In the genomic region with DNA sequence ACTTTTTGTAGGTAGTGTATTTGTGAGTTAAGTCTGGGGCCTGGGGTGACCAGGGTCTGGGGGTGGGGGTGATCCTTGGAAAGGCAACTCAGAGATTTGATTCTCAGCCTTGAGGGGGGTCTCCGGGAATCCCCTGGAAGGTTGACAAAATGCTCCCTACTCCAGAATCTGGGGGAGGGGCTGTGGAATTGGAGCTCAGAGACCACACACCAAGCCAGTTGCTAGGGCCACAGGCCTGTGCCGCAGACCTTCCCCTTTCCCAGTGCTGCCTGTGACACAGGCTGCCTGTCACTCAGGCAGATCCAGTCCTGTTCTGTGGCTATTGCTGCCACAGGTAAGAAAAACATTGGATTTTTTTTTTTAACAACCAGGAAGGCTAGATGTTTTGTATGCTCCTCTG, we compare ENCODE assay signal across 17 mouse cellular contexts.
DNase-seq lines count a peak whose midpoint lies in the region; ATAC-seq and TF ChIP-seq lines count a peak whose summit lies in the region.
"Had no signal": no experiment of that assay in that cellular context is flagged by ENCODE, and none has a peak within 500 bp of the region (broad histone marks: within the 10 kb centered on the region; RNA-seq: fewer than 3 reads in every experiment).

No protein-coding gene starts in this region.

- peak; percentile 51 for DNase-seq in hindbrain, embryonic 10.5 days (ENCODE audit: low spot score)
- no peak for DNase-seq in midbrain, embryonic 11.5 days (ENCODE audit: low spot score, missing footprints)
- peak; percentile 53 for DNase-seq in hindbrain, postnatal 0 days (ENCODE audit: low spot score)
- peak; percentile 72 for DNase-seq in retina, postnatal 1 day
- DNase-seq in left cerebral cortex, adult 18-20 months (ENCODE audit: low spot score in 2 of 2): no peak
- no peak for DNase-seq in neural tube, embryonic 10.5 days (ENCODE audit: extremely low spot score, low spot score)
- DNase-seq: cerebellum, postnatal 36 days; kidney, adult 9 months; right cerebral cortex, postnatal 25 days; thymus, adult 18-20 months had no signal

- no peak overlapping the region for H3K9ac ChIP-seq in hindbrain, embryonic 13.5 days
- no peak overlapping the region for H3K9ac ChIP-seq in midbrain, embryonic 11.5 days (ENCODE audit: low read length)
- H3K9ac ChIP-seq in midbrain, embryonic 15.5 days: no peak overlapping the region
- H3K9ac ChIP-seq in hindbrain, postnatal 0 days (replicated peaks; ENCODE audit: low read length): no peak overlapping the region
- H3K9ac ChIP-seq: heart, embryonic 13.5 days; neural tube, embryonic 13.5 days had no signal

- peak overlapping the region; percentile 16; the same call in 1 of the 2 replicates for H3K27ac ChIP-seq in hindbrain, embryonic 10.5 days
- H3K27ac ChIP-seq in hindbrain, embryonic 13.5 days: no peak overlapping the region
- H3K27ac ChIP-seq in midbrain, embryonic 11.5 days (ENCODE audit: low read depth, low read length): no peak overlapping the region
- H3K27ac ChIP-seq in midbrain, embryonic 15.5 days: no peak overlapping the region
- 0 out of 2 replicates have a peak overlapping the region, but pooled peaks have one; percentile 32 for H3K27ac ChIP-seq in hindbrain, postnatal 0 days
- H3K27ac ChIP-seq: heart, embryonic 13.5 days; left cerebral cortex, adult 2 months; macrophage; neural tube, embryonic 13.5 days had no signal

- 3% methylated on average over 2 of the region's 2 CpGs for WGBS in hindbrain, embryonic 10.5 days
- 11% methylated on average over 2 of the region's 2 CpGs for WGBS in hindbrain, embryonic 13.5 days
- 0% methylated on average over 2 of the region's 2 CpGs for WGBS in midbrain, embryonic 11.5 days
- 12% methylated on average over 2 of the region's 2 CpGs for WGBS in midbrain, embryonic 15.5 days
- 23% methylated on average over 2 of the region's 2 CpGs for WGBS in hindbrain, postnatal 0 days

- H3K4me2 ChIP-seq in hindbrain, embryonic 13.5 days: no peak overlapping the region
- H3K4me2 ChIP-seq in midbrain, embryonic 11.5 days: no peak overlapping the region
- no peak overlapping the region for H3K4me2 ChIP-seq in midbrain, embryonic 15.5 days
- H3K4me2 ChIP-seq in hindbrain, postnatal 0 days (ENCODE audit: low read depth, low read length): no peak overlapping the region
- H3K4me2 ChIP-seq: heart, embryonic 13.5 days; neural tube, embryonic 13.5 days had no signal

- H3K9me3 ChIP-seq in hindbrain, embryonic 10.5 days: no peaks in the 10 kb centered on the region
- H3K9me3 ChIP-seq in hindbrain, embryonic 13.5 days: no peaks in the 10 kb centered on the region
- H3K9me3 ChIP-seq in midbrain, embryonic 11.5 days (ENCODE audit: control insufficient read depth, low read length): no peaks in the 10 kb centered on the region
- no peaks in the 10 kb centered on the region for H3K9me3 ChIP-seq in midbrain, embryonic 15.5 days
- H3K9me3 ChIP-seq in hindbrain, postnatal 0 days (ENCODE audit: low read length): no peaks in the 10 kb centered on the region
- H3K9me3 ChIP-seq: heart, embryonic 13.5 days; neural tube, embryonic 13.5 days had no signal

- H3K4me1 ChIP-seq in hindbrain, embryonic 10.5 days (replicated peaks): peaks cover 44% of the 10 kb centered on the region
- H3K4me1 ChIP-seq in hindbrain, embryonic 13.5 days (replicated peaks): peaks cover 11% of the 10 kb centered on the region
- peaks cover 13% of the 10 kb centered on the region for H3K4me1 ChIP-seq in midbrain, embryonic 11.5 days (ENCODE audit: control insufficient read depth, insufficient read depth, low read length)
- H3K4me1 ChIP-seq in midbrain, embryonic 15.5 days: no peaks in the 10 kb centered on the region
- H3K4me1 ChIP-seq in hindbrain, postnatal 0 days (ENCODE audit: insufficient read depth, low read length): 0 out of 2 replicates have a peak, but pooled peaks cover 3% of the 10 kb centered on the region

- 0 out of 2 replicates have a peak, but pooled peaks cover 7% of the 10 kb centered on the region for H3K27me3 ChIP-seq in hindbrain, embryonic 10.5 days (ENCODE audit: insufficient read depth, poor library complexity, severe bottlenecking)
- H3K27me3 ChIP-seq in hindbrain, embryonic 13.5 days: 0 out of 2 replicates have a peak, but pooled peaks cover 5% of the 10 kb centered on the region
- H3K27me3 ChIP-seq in midbrain, embryonic 11.5 days (ENCODE audit: control insufficient read depth, insufficient read depth, low read length): no peaks in the 10 kb centered on the region
- no peaks in the 10 kb centered on the region for H3K27me3 ChIP-seq in midbrain, embryonic 15.5 days (replicated peaks)
- no peaks in the 10 kb centered on the region for H3K27me3 ChIP-seq in hindbrain, postnatal 0 days (ENCODE audit: insufficient read depth, low read length)
- H3K27me3 ChIP-seq: heart, embryonic 13.5 days; neural tube, embryonic 13.5 days had no signal

- no peak overlapping the region for H3K4me3 ChIP-seq in hindbrain, embryonic 10.5 days
- H3K4me3 ChIP-seq in hindbrain, embryonic 13.5 days: no peak overlapping the region
- H3K4me3 ChIP-seq in midbrain, embryonic 11.5 days (ENCODE audit: low read depth, low read length): no peak overlapping the region
- H3K4me3 ChIP-seq in midbrain, embryonic 15.5 days: no peak overlapping the region
- H3K4me3 ChIP-seq in hindbrain, postnatal 0 days (ENCODE audit: low read length): no peak overlapping the region
- H3K4me3 ChIP-seq: heart, embryonic 13.5 days; left cerebral cortex, adult 2 months; neural tube, embryonic 13.5 days had no signal

- ATAC-seq in hindbrain, embryonic 13.5 days (ENCODE audit: low FRiP score): no peak
- ATAC-seq in midbrain, embryonic 11.5 days (ENCODE audit: low FRiP score): peak; percentile 83
- ATAC-seq in midbrain, embryonic 15.5 days (replicated peaks): no peak
- ATAC-seq in hindbrain, postnatal 0 days: peak; percentile 78; the same call in 1 of the 2 replicates
- ATAC-seq: CD4-positive, CD25-positive, alpha-beta regulatory T cell, adult 4 months had no signal

- TF ChIP-seq CTCF in hindbrain, postnatal 0 days (IDR thresholded peaks at IDR 0.05; ENCODE audit: low read depth): no peak

- no peaks in the 10 kb centered on the region for H3K36me3 ChIP-seq in hindbrain, embryonic 10.5 days
- no peaks in the 10 kb centered on the region for H3K36me3 ChIP-seq in hindbrain, embryonic 13.5 days
- no peaks in the 10 kb centered on the region for H3K36me3 ChIP-seq in midbrain, embryonic 11.5 days (ENCODE audit: control insufficient read depth, insufficient read depth, low read length)
- H3K36me3 ChIP-seq in midbrain, embryonic 15.5 days (replicated peaks): no peaks in the 10 kb centered on the region
- no peaks in the 10 kb centered on the region for H3K36me3 ChIP-seq in hindbrain, postnatal 0 days (ENCODE audit: insufficient read depth, low read length)
- H3K36me3 ChIP-seq: heart, embryonic 13.5 days; neural tube, embryonic 13.5 days had no signal

Comparison
In these comparisons a context has a peak if more than half of its experiments do, and no peak if none do; other contexts are left out.
1. H3K27ac ChIP-seq: peak in hindbrain, embryonic 10.5 days (single experiment) and hindbrain, postnatal 0 days (single experiment); none in hindbrain, embryonic 13.5 days (single experiment), midbrain, embryonic 11.5 days (single experiment) and midbrain, embryonic 15.5 days (single experiment).
2. ATAC-seq: peak in midbrain, embryonic 11.5 days (single experiment) and hindbrain, postnatal 0 days (single experiment); none in hindbrain, embryonic 13.5 days (single experiment) and midbrain, embryonic 15.5 days (single experiment).
3. DNase-seq: peak in hindbrain, embryonic 10.5 days (single experiment), hindbrain, postnatal 0 days (single experiment) and retina, postnatal 1 day (single experiment); none in midbrain, embryonic 11.5 days (single experiment), left cerebral cortex, adult 18-20 months (0 of 2) and neural tube, embryonic 10.5 days (single experiment).